Mouse (Mus musculus): ENCODE data around the gene Col6a4. TPM values are rescaled to one million over a fixed set of nuclear protein-coding genes. Genes with fewer than 3 reads are reported as not detected.

Gene Col6a4
- not detected in 2 replicates for polyA plus RNA-seq (2012; ENCODE audit: insufficient read depth, low replicate concordance)

DNA sequence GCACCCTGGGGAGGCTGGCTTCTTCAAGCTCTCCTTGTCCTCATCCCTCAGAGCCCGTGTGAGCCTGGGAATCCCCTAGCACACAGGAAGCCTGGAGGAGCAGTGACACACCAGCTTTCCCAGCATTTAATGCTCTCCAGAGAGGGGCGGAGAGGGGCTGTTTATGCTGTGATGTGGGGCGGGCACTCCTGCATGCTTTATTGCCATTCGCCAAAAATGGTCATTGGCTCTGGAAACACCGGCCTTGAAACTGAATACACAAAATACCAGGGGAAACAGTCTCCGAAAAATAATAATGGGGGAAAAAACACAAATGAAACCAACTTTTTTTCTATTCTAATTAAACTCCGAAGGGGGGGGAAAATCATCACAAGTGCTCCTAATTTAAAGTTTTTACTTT lies at the start of gene Col6a4:
TSS of gene Col6a4 (minus strand) at position 101 of the 400 bp plus-strand sequence.
- Histone ChIP-seq H3K9me3 (no peaks in the 10 kb centered on the region), H3K4me1 (no peaks in the 10 kb centered on the region), H3K36me3 (replicated peaks; ENCODE audit: low read length) (no peaks in the 10 kb centered on the region), H3K4me3 (replicated peaks) (no peak within 1 kb of the TSS), H3K27me3 (replicated peaks) (peaks cover 1% of the 10 kb centered on the region)
- TF ChIP-seq GATA1 (IDR thresholded peaks at IDR 0.05; ENCODE audit: borderline replicate concordance, low read length) (no peak), FLI1 (IDR thresholded peaks at IDR 0.05; ENCODE audit: low read length) (no peak)

GRCm38 (mm10) chr9:106145582-106145981 lies 49.0 kb upstream of the Col6a4 start:
- Histone ChIP-seq H3K4me1 (peaks cover 27% of the 10 kb centered on the region), H3K27me3 (replicated peaks) (peaks cover 66% of the 10 kb centered on the region), H3K36me3 (replicated peaks; ENCODE audit: low read length) (no peaks in the 10 kb centered on the region), H3K9me3 (no peaks in the 10 kb centered on the region), H3K4me3 (replicated peaks) (no peak overlapping the region)
- TF ChIP-seq GATA1 (IDR thresholded peaks at IDR 0.05; ENCODE audit: borderline replicate concordance, low read length), result no peak
- no peak for TF ChIP-seq FLI1 (IDR thresholded peaks at IDR 0.05; ENCODE audit: low read length)

DNA sequence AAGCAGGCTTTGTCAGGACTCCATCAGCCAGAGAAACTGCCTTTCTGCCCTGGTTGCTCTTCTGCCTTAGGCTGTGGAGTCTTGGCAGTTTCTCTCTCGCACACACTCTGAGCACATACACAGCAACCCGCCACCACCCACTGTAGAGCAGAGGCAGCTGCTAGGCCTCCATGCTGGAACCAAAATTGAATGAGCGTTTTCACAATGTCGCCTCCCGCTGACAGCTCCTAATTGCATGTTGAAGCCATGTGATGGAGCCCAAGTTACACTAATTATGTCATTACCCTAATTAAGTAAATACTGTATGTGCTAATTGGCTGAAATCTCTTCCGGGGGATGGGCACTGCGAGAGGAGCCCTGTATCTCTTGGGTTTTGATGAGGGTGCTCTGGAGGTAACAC lies 47.6 kb upstream of the Col6a4 start:
- Histone ChIP-seq H3K9me3 (no peaks in the 10 kb centered on the region), H3K4me3 (replicated peaks) (no peak overlapping the region), H3K4me1 (peaks cover 23% of the 10 kb centered on the region), H3K27me3 (replicated peaks) (peaks cover 55% of the 10 kb centered on the region), H3K36me3 (replicated peaks; ENCODE audit: low read length) (no peaks in the 10 kb centered on the region)
- TF ChIP-seq FLI1 (IDR thresholded peaks at IDR 0.05; ENCODE audit: low read length) (no peak), GATA1 (IDR thresholded peaks at IDR 0.05; ENCODE audit: borderline replicate concordance, low read length) (no peak)

- Histone ChIP-seq H3K36me3 (replicated peaks; ENCODE audit: low read length) (no peaks in the 10 kb centered on the region), H3K4me3 (replicated peaks) (no peak overlapping the region), H3K4me1 (peaks cover 1% of the 10 kb centered on the region; the same call in 1 of the 2 replicates), H3K27me3 (replicated peaks) (peaks cover 35% of the 10 kb centered on the region), H3K9me3 (peaks cover 12% of the 10 kb centered on the region)
- TF ChIP-seq GATA1 (IDR thresholded peaks at IDR 0.05; ENCODE audit: borderline replicate concordance, low read length) (no peak), FLI1 (IDR thresholded peaks at IDR 0.05; ENCODE audit: low read length) (no peak)
Measured at GRCm38 (mm10) chr9:106141955-106142354, 45.4 kb upstream of the Col6a4 start.

GRCm38 (mm10) chr9:106139763-106140162 lies 43.2 kb upstream of the Col6a4 start:
- Histone ChIP-seq H3K4me1 (no peaks in the 10 kb centered on the region), H3K36me3 (replicated peaks; ENCODE audit: low read length) (no peaks in the 10 kb centered on the region), H3K9me3 (peaks cover 20% of the 10 kb centered on the region), H3K4me3 (replicated peaks) (no peak overlapping the region), H3K27me3 (replicated peaks) (peaks cover 18% of the 10 kb centered on the region)
- TF ChIP-seq FLI1 (IDR thresholded peaks at IDR 0.05; ENCODE audit: low read length) (no peak), GATA1 (IDR thresholded peaks at IDR 0.05; ENCODE audit: borderline replicate concordance, low read length) (no peak)

- TF ChIP-seq GATA1 (IDR thresholded peaks at IDR 0.05; ENCODE audit: borderline replicate concordance, low read length) (no peak), FLI1 (IDR thresholded peaks at IDR 0.05; ENCODE audit: low read length) (no peak)
- peaks cover 33% of the 10 kb centered on the region for H3K9me3 ChIP-seq
- H3K27me3 ChIP-seq (replicated peaks), result peaks cover 10% of the 10 kb centered on the region
- H3K4me3 ChIP-seq (replicated peaks), result no peak overlapping the region
- H3K36me3 ChIP-seq (replicated peaks; ENCODE audit: low read length), result no peaks in the 10 kb centered on the region
- H3K4me1 ChIP-seq, result no peaks in the 10 kb centered on the region
Measured at GRCm38 (mm10) chr9:106137671-106138216, 41.2 kb upstream of the Col6a4 start.

DNA sequence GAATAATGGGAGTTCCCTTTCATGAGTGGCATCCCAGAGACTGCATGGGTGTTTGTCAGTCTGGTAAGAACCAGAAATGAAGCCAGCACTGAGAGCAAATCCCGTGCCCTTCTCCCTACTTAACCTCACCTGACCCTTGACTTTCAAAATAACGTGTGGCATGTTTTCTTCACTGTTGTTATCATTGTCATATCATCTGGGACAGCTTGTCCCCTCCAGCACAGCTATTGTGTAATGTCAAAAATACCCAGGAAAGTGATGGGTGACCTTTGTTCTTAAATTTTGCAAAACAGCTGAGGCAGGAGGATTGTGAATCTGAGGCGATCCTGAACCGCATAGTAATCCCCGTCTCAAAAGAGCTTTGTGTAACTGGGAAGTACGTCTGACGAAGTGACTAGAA lies 33.7 kb upstream of the Col6a4 start:
- peaks cover 20% of the 10 kb centered on the region for H3K9me3 ChIP-seq
- no peaks in the 10 kb centered on the region for H3K36me3 ChIP-seq (replicated peaks; ENCODE audit: low read length)
- H3K27me3 ChIP-seq (replicated peaks), result peaks cover 5% of the 10 kb centered on the region
- H3K4me1 ChIP-seq, result no peaks in the 10 kb centered on the region
- no peak for TF ChIP-seq FLI1 (IDR thresholded peaks at IDR 0.05; ENCODE audit: low read length)
- no peak overlapping the region for H3K4me3 ChIP-seq (replicated peaks)

- no peak overlapping the region for H3K4me3 ChIP-seq (replicated peaks)
- H3K27me3 ChIP-seq (replicated peaks), result peaks cover 5% of the 10 kb centered on the region
- H3K9me3 ChIP-seq, result peaks cover 18% of the 10 kb centered on the region
- no peaks in the 10 kb centered on the region for H3K36me3 ChIP-seq (replicated peaks; ENCODE audit: low read length)
- H3K4me1 ChIP-seq, result no peaks in the 10 kb centered on the region
- no peak for TF ChIP-seq FLI1 (IDR thresholded peaks at IDR 0.05; ENCODE audit: low read length)
- TF ChIP-seq GATA1 (IDR thresholded peaks at IDR 0.05; ENCODE audit: borderline replicate concordance, low read length), result no peak
Measured at GRCm38 (mm10) chr9:106129072-106129471, 32.5 kb upstream of the Col6a4 start.

DNA sequence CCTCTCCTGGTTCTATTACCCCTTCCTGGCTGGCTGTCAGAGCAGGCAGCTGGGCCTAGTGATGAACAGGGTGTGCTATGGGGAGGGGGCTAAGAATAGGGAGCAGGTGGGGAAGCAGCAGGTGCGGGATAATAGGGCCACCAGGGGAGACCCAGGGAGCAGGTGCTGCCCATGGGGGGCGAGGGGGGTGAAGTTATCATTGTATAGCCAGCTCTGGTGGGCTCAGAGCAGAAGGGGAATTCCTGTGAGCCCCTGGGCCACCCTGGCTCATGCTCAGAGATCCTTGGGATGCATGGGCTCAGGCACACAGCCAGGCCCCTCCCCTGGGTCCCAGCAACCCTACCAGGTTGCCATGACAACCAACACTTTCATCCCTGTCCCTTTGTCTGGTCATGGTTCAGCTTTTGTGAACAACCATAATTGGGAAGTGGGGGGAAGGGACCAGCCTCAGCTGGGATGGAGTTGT lies 30.2 kb upstream of the Col6a4 start:
- no peaks in the 10 kb centered on the region for H3K36me3 ChIP-seq (replicated peaks; ENCODE audit: low read length)
- H3K4me1 ChIP-seq, result no peaks in the 10 kb centered on the region
- H3K27me3 ChIP-seq (replicated peaks), result peaks cover 5% of the 10 kb centered on the region
- no peak overlapping the region for H3K4me3 ChIP-seq (replicated peaks)
- TF ChIP-seq GATA1 (IDR thresholded peaks at IDR 0.05; ENCODE audit: borderline replicate concordance, low read length) (no peak), FLI1 (IDR thresholded peaks at IDR 0.05; ENCODE audit: low read length) (no peak)
- peaks cover 10% of the 10 kb centered on the region for H3K9me3 ChIP-seq

- Histone ChIP-seq H3K9me3 (peaks cover 7% of the 10 kb centered on the region; the same call in 1 of the 2 replicates), H3K4me3 (replicated peaks) (no peak overlapping the region), H3K36me3 (replicated peaks; ENCODE audit: low read length) (no peaks in the 10 kb centered on the region), H3K27me3 (replicated peaks) (peaks cover 7% of the 10 kb centered on the region), H3K4me1 (no peaks in the 10 kb centered on the region)
- no peak for TF ChIP-seq FLI1 (IDR thresholded peaks at IDR 0.05; ENCODE audit: low read length)
- TF ChIP-seq GATA1 (IDR thresholded peaks at IDR 0.05; ENCODE audit: borderline replicate concordance, low read length), result no peak
Measured at GRCm38 (mm10) chr9:106123599-106123998, 27.0 kb upstream of the Col6a4 start.

Data from megakaryocyte, embryonic 14.5 days (primary cell).